Mouse (Mus musculus): ENCODE measurements around the gene Slit3. TPM values are rescaled to one million over a fixed set of nuclear protein-coding genes. Genes with fewer than 3 reads are reported as not detected.
A peak's percentile ranks its signal among the peaks of the same experiment; 100 is the strongest.

Gene Slit3
- polyA plus RNA-seq, 1 experiment from 2014 or later = 0.03 TPM

DNA sequence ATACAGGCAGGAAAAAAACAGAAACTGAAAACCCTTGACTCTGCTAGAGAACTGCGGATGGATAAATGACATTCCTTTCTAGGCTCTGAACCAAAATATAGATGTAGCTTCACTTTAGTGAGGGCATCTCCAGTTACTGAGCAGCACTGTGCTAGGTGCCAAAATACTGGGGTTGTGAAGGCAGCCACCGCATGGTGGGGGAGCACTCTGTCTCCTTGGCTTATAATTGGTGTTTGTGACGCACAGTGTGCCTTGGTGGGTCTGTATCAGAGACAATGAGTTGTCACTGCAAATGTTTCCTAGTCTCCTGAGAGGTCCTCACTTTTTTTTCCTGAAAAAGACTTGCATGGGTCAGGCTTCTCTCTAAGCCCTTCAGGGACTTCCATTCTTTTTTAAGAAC lies 125.6 kb downstream of the Slit3 start:
- ChIA-PET POLR2A (no interaction called here), CTCF (no interaction called here)
- TF ChIP-seq CTCF (IDR thresholded peaks at IDR 0.05) = no peak
- ATAC-seq (no peak), DNase-seq (ENCODE audit: low read depth, low spot score) (no peak)
- in situ Hi-C loops (cut with MboI; ENCODE audit: low pct_unique_long_range_greater_than_20kb) = no loop called here
- H3K27me3 ChIP-seq = peaks cover 4% of the 10 kb centered on the region

DNA sequence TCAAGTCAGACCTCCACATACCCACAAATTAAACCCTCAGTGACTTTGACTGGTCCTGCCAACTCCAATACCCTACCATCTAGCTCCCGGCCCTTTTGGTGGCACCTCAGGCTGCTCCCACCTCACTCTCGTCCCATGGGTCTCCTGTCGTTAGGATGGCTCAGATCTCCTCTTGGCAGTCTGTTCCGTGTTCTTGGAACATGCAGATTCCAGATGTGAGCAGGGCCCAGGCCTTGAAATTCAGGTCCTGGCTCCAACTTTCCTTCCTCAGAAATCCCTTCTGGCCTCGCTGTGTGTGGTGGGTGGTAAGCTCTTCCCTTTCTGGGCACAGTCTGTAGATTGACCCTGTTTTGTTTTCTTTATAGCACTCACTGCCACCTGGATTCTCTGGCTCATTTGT lies 127.1 kb downstream of the Slit3 start:
- CTCF ChIA-PET = no interaction called here
- POLR2A ChIA-PET = no interaction called here
- DNase-seq (ENCODE audit: low read depth, low spot score) (no peak), ATAC-seq (no peak)
- peaks cover 4% of the 10 kb centered on the region for H3K27me3 ChIP-seq
- in situ Hi-C loops (cut with MboI; ENCODE audit: low pct_unique_long_range_greater_than_20kb) = no loop called here
- no peak for TF ChIP-seq CTCF (IDR thresholded peaks at IDR 0.05)

DNA sequence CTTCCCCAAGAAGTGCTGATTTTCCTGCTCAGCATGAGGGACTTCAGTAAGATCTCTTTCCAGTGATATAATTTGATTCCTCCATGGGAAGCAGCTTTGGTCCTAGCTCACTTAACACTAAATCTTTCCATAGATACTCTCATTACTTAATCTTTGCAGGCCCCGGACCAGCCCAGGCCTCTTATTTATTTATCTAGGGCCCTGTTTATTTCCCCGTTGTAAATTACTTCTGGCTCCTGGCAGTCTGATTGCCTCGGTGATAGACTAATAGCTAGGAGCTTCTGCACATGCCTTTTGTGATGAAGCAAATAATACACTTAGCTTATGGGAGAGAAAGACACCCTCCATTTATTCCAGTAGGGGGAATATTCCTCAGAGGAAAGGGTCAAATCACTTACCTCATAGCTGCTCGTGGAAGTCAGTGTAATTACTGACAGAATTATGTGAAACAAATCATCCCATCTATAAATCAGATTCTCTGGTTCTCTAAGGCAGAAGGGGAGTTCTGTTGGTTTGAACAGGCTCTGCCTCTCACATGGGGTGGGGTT lies 129.9 kb downstream of the Slit3 start:
- peaks cover 4% of the 10 kb centered on the region for H3K27me3 ChIP-seq
- POLR2A ChIA-PET = no interaction called here
- in situ Hi-C loops (cut with MboI; ENCODE audit: low pct_unique_long_range_greater_than_20kb) = no loop called here
- TF ChIP-seq CTCF (IDR thresholded peaks at IDR 0.05) = no peak
- no peak for DNase-seq (ENCODE audit: low read depth, low spot score)
- ATAC-seq = no peak
- CTCF ChIA-PET = interaction anchor here (1.1 to 2.4 kb wide), 3 partner anchors 9 to 21 kb away, joined by 3 to 7 read pairs (median 3); no protein-coding TSS in a partner anchor

DNA sequence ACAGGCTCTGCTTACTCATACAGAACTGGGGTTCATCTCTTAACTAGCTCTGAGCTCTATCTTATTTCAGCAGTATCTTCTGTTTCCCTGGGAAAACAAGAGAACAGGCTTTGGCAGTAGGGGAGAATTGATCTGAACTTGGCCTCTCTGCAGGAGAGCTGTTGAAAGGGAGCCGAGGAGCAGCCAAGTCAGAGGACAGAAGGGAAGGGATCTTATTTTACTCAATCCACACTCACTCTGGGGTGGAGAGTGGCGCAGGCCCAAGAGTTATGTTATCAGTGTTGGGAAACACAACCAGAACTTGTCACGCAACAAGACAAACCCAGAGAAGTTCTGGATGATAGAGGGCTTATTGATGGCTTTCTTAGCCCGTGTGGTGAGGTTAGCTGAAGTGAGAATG lies 130.9 kb downstream of the Slit3 start:
- H3K27me3 ChIP-seq = peaks cover 4% of the 10 kb centered on the region
- no peak for TF ChIP-seq CTCF (IDR thresholded peaks at IDR 0.05)
- DNase-seq (ENCODE audit: low read depth, low spot score) = no peak
- CTCF ChIA-PET = interaction anchor here (1.1 to 2.4 kb wide), 2 partner anchors 9 to 20 kb away, joined by 3 to 7 read pairs; no protein-coding TSS in a partner anchor
- POLR2A ChIA-PET = no interaction called here
- ATAC-seq = no peak
- in situ Hi-C loops (cut with MboI; ENCODE audit: low pct_unique_long_range_greater_than_20kb) = no loop called here

DNA sequence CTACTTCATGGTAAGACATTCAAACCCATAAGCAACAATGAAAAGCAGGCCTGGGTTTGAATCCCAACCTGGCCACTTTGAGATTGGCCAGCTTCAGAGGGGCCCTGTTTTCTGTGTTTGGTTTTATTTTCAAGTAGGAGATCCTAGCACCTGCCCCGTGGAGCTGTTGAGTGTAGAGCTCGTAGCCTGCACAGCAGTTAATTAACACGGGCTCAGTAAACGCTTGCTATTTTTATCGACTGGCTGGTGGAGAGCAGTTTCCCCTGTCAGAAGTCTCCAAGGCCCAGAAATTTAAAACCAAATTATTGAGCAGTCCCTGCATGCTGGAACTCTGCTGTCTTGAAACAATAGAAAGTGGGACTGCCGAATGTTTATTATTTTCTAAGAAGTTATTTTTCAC lies 136.3 kb downstream of the Slit3 start:
- ChIA-PET CTCF (no interaction called here), POLR2A (no interaction called here)
- H3K27me3 ChIP-seq = no peaks in the 10 kb centered on the region
- TF ChIP-seq CTCF (IDR thresholded peaks at IDR 0.05) = no peak
- ATAC-seq (no peak), DNase-seq (ENCODE audit: low read depth, low spot score) (no peak)
- in situ Hi-C loops (cut with MboI; ENCODE audit: low pct_unique_long_range_greater_than_20kb) = no loop called here

DNA sequence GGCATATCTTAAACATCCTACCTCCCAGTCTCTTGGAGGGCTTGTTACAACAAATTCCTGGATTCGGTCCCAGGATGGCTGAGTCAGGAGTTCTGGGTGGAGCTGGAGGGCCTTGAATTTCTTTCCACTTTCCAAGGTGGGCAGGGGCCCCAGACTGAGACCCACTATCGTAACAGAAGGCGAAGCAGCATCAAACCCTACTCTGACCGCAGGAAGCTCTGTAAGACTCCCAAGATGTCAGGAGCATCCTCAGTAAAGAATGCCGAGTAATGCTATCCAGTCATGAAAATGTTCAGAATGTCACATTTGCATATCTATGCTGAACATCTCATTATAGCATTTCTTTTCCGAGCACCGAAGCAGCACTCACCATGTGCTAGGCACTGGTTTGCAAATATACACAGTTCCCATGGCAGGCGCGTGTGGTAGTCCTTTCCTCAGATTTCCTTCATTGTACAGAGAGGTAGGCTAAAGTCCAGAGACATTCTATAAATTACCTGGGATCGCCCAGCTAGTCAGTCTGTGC lies 140.6 kb downstream of the Slit3 start:
- CTCF ChIA-PET = interaction anchor here (1.4 to 1.9 kb wide), 2 partner anchors 10 to 11 kb away, joined by 3 to 7 read pairs; no protein-coding TSS in a partner anchor
- no peak for TF ChIP-seq CTCF (IDR thresholded peaks at IDR 0.05)
- no peak for DNase-seq (ENCODE audit: low read depth, low spot score)
- no peaks in the 10 kb centered on the region for H3K27me3 ChIP-seq
- in situ Hi-C loops (cut with MboI; ENCODE audit: low pct_unique_long_range_greater_than_20kb) = no loop called here
- ATAC-seq = no peak
- POLR2A ChIA-PET = no interaction called here

- no peaks in the 10 kb centered on the region for H3K27me3 ChIP-seq
- peak; percentile 70 for ATAC-seq
- CTCF ChIA-PET = interaction anchor here (1.4 kb wide), 1 partner anchor 11 kb away, joined by 3 read pairs; no protein-coding TSS in a partner anchor
- in situ Hi-C loops (cut with MboI; ENCODE audit: low pct_unique_long_range_greater_than_20kb) = no loop called here
- no peak for TF ChIP-seq CTCF (IDR thresholded peaks at IDR 0.05)
- DNase-seq (ENCODE audit: low read depth, low spot score) = peak; percentile 76
- POLR2A ChIA-PET = no interaction called here
Measured at GRCm38 (mm10) chr11:35262289-35262941, 141.4 kb downstream of the Slit3 start.

GRCm38 (mm10) chr11:35264749-35265148 lies 143.7 kb downstream of the Slit3 start:
- ATAC-seq (no peak), DNase-seq (ENCODE audit: low read depth, low spot score) (no peak)
- CTCF ChIA-PET = no interaction called here
- no peaks in the 10 kb centered on the region for H3K27me3 ChIP-seq
- in situ Hi-C loops (cut with MboI; ENCODE audit: low pct_unique_long_range_greater_than_20kb) = no loop called here
- POLR2A ChIA-PET = no interaction called here
- TF ChIP-seq CTCF (IDR thresholded peaks at IDR 0.05) = no peak

- in situ Hi-C loops (cut with MboI; ENCODE audit: low pct_unique_long_range_greater_than_20kb) = no loop called here
- POLR2A ChIA-PET = no interaction called here
- DNase-seq (ENCODE audit: low read depth, low spot score) (no peak), ATAC-seq (no peak)
- TF ChIP-seq CTCF (IDR thresholded peaks at IDR 0.05) = no peak
- CTCF ChIA-PET = interaction anchor here (2.6 kb wide), 1 partner anchor 12 kb away, joined by 6 read pairs; no protein-coding TSS in a partner anchor
- H3K27me3 ChIP-seq = peaks cover 4% of the 10 kb centered on the region
Measured at GRCm38 (mm10) chr11:35270396-35270795, 149.4 kb downstream of the Slit3 start.

DNA sequence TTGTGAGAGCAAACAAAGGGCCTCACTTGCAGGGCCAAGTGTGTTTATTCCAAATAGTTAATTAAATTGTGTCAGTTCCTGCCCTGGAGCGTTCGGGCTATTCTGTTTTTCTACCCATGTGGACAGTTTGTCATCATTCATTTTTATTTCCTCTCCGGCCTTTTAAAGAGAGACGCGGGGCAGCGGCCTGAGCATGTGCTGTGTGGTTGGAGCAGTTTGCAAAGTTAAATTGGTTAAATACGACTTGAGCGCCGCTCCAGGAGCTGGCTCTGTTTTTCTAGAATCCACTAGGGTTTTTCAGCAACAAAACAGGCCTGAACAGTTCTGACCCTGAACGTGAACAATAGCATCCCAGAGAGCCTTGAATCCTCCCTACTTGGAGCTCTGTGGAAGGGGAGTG lies 152.4 kb downstream of the Slit3 start:
- ATAC-seq (no peak), DNase-seq (ENCODE audit: low read depth, low spot score) (no peak)
- ChIA-PET POLR2A (no interaction called here), CTCF (no interaction called here)
- in situ Hi-C loops (cut with MboI; ENCODE audit: low pct_unique_long_range_greater_than_20kb) = no loop called here
- H3K27me3 ChIP-seq = peaks cover 4% of the 10 kb centered on the region
- TF ChIP-seq CTCF (IDR thresholded peaks at IDR 0.05) = no peak

DNA sequence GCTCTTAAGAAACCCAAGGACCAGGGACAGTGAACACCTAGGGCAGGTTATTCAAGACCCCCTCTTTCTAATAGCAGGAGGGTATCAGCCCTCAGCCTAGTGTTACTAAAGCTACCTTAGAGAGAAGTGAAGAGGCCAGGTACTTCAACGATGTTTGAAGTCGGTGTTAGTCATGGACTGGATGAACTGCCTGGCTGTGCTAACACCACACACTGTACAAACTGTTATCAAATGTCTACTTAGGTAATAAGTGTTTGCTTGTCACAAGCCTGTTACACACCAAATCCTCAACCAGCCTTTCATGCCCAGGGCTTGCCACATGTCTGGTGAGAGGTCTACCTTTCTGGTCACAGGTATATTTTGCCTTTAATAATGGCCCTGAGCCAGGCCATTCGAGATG lies 153.0 kb downstream of the Slit3 start:
- no peak for ATAC-seq

More for the DNA sequence above, 153.0 kb downstream of the Slit3 start:
- ChIA-PET CTCF (no interaction called here), POLR2A (no interaction called here)
- no peak for DNase-seq (ENCODE audit: low read depth, low spot score)
- in situ Hi-C loops (cut with MboI; ENCODE audit: low pct_unique_long_range_greater_than_20kb) = no loop called here
- TF ChIP-seq CTCF (IDR thresholded peaks at IDR 0.05) = no peak
- H3K27me3 ChIP-seq = peaks cover 4% of the 10 kb centered on the region

All from Patski (cell line).